Mouse (Mus musculus) limb, embryonic 13.5 days (tissue): ENCODE data around the gene Tas1r2. TPM values are rescaled to one million over a fixed set of nuclear protein-coding genes. Genes with fewer than 3 reads are reported as not detected.

Experiments used
- ATAC-seq: fragments of 200-750 bp; cut with Nextera tagmentation; 2 replicates; pipeline ENCODE4 v1.8.0; 2017; ENCODE audit warnings: low read depth, moderate number of reproducible peaks, moderate TSS enrichment; ENCODE audit not compliant: low FRiP score
- H3K27ac ChIP-seq: fragments of 300-500 bp; sonication (generic); 2 replicates; pipeline ENCODE4 v1.5.1; 2015; ENCODE audit warnings: inconsistent platforms, mild to moderate bottlenecking, moderate library complexity
- H3K27me3 ChIP-seq: fragments of 300-500 bp; sonication (generic); 2 replicates; pipeline ENCODE4 v1.6.1; 2015; ENCODE audit warnings: mild to moderate bottlenecking, inconsistent platforms
- H3K36me3 ChIP-seq: fragments of 300-500 bp; sonication (generic); 2 replicates; pipeline ENCODE4 v1.6.1; 2015; ENCODE audit warnings: inconsistent platforms, mild to moderate bottlenecking, moderate library complexity
- H3K4me1 ChIP-seq: fragments of 300-500 bp; sonication (generic); 2 replicates; pipeline ENCODE4 v1.6.1; 2015; ENCODE audit warnings: inconsistent platforms
- H3K4me2 ChIP-seq: fragments of 300-500 bp; sonication (generic); replicated peaks from 2 replicates; pipeline ENCODE4 v1.6.1; 2015; ENCODE audit warnings: inconsistent platforms, mild to moderate bottlenecking, moderate library complexity
- H3K4me3 ChIP-seq: fragments of 300-500 bp; sonication (generic); 2 replicates; pipeline ENCODE4 v1.5.1; 2015; ENCODE audit warnings: moderate library complexity, mild to moderate bottlenecking, inconsistent platforms
- H3K9ac ChIP-seq: fragments of 300-500 bp; sonication (generic); 2 replicates; pipeline ENCODE4 v1.6.1; 2015; ENCODE audit warnings: mild to moderate bottlenecking, inconsistent platforms
- H3K9me3 ChIP-seq: fragments of 300-500 bp; sonication (generic); 2 replicates; pipeline ENCODE4 v1.6.1; 2016; ENCODE audit warnings: inconsistent platforms
- WGBS: fragments of 180-500 bp; shearing (Covaris S2); methylation state at CpG from one replicate; pipeline ENCODE4 v1.1.7; 2015; 5-methylcytosine and 5-hydroxymethylcytosine counted together
- polyA plus RNA-seq: library from polyadenylated mRNA; unstranded; fragments of >200 nt; fragmentation: Nextera tagmentation; extraction: Ambion mirVana; gene quantifications from 2 replicates; pipeline ENCODE4 v1.2.1, GENCODE M21; 2015

Gene Tas1r2
- not detected in 2 replicates for polyA plus RNA-seq

- H3K4me2 ChIP-seq = no peak within 1 kb of the TSS
- WGBS = 78% methylated on average over 8 of the region's 8 CpGs
- H3K9me3 ChIP-seq = peaks cover 4% of the 10 kb centered on the region; the same call in 1 of the 2 replicates
- no peak within 1 kb of the TSS for H3K4me3 ChIP-seq
- H3K27ac ChIP-seq = no peak within 1 kb of the TSS
- no peak within 1 kb of the TSS for H3K9ac ChIP-seq
- peaks cover 8% of the 10 kb centered on the region for H3K36me3 ChIP-seq
- H3K27me3 ChIP-seq = no peaks in the 10 kb centered on the region
- H3K4me1 ChIP-seq = no peaks in the 10 kb centered on the region
- ATAC-seq = no peak
These were observed at the start of gene Tas1r2 for GRCm38 (mm10) chr4:139653238-139653637. Tas1r2 (plus strand) TSS chr4:139653538.

GRCm38 (mm10) chr4:139605216-139605615 lies 48.1 kb upstream of the Tas1r2 start:
- Histone ChIP-seq H3K27ac (no peak overlapping the region), H3K4me3 (no peak overlapping the region), H3K4me2 (no peak overlapping the region), H3K9me3 (no peaks in the 10 kb centered on the region), H3K27me3 (no peaks in the 10 kb centered on the region), H3K4me1 (peaks cover 29% of the 10 kb centered on the region), H3K9ac (no peak overlapping the region), H3K36me3 (peaks cover 48% of the 10 kb centered on the region)
- ATAC-seq = no peak
- 84% methylated on average over 11 of the region's 11 CpGs for WGBS

GRCm38 (mm10) chr4:139606732-139607131 lies 46.6 kb upstream of the Tas1r2 start:
- no peak overlapping the region for H3K27ac ChIP-seq

GRCm38 (mm10) chr4:139608975-139609374 lies 44.4 kb upstream of the Tas1r2 start:
- Histone ChIP-seq H3K4me2 (no peak overlapping the region), H3K9me3 (no peaks in the 10 kb centered on the region), H3K4me3 (no peak overlapping the region), H3K9ac (no peak overlapping the region), H3K27me3 (no peaks in the 10 kb centered on the region), H3K36me3 (peaks cover 65% of the 10 kb centered on the region), H3K4me1 (peaks cover 5% of the 10 kb centered on the region; the same call in 1 of the 2 replicates), H3K27ac (no peak overlapping the region)
- no peak for ATAC-seq
- WGBS = 71% methylated on average over 4 of the region's 4 CpGs

More at GRCm38 (mm10) chr4:139606732-139607131, 46.6 kb upstream of the Tas1r2 start:
- no peaks in the 10 kb centered on the region for H3K27me3 ChIP-seq
- no peak overlapping the region for H3K4me3 ChIP-seq
- H3K36me3 ChIP-seq = peaks cover 50% of the 10 kb centered on the region
- H3K4me2 ChIP-seq = no peak overlapping the region
- 90% methylated on average over 5 of the region's 5 CpGs for WGBS
- H3K4me1 ChIP-seq = peaks cover 20% of the 10 kb centered on the region
- ATAC-seq = no peak
- H3K9ac ChIP-seq = no peak overlapping the region
- no peaks in the 10 kb centered on the region for H3K9me3 ChIP-seq

GRCm38 (mm10) chr4:139610954-139611353 lies 42.4 kb upstream of the Tas1r2 start:
- Histone ChIP-seq H3K36me3 (peaks cover 64% of the 10 kb centered on the region), H3K9me3 (no peaks in the 10 kb centered on the region), H3K4me2 (no peak overlapping the region), H3K9ac (no peak overlapping the region), H3K4me3 (no peak overlapping the region), H3K27ac (no peak overlapping the region), H3K27me3 (no peaks in the 10 kb centered on the region), H3K4me1 (peaks cover 6% of the 10 kb centered on the region; the same call in 1 of the 2 replicates)
- no peak for ATAC-seq
- 60% methylated on average over 6 of the region's 6 CpGs for WGBS

- H3K4me1 ChIP-seq = peaks cover 10% of the 10 kb centered on the region; the same call in 1 of the 2 replicates
- peak overlapping the region; percentile 53; the same call in 1 of the 2 replicates for H3K9ac ChIP-seq
- peak overlapping the region; percentile 60 for H3K4me2 ChIP-seq
- peak; percentile 78; the same call in 1 of the 2 replicates for ATAC-seq
- H3K36me3 ChIP-seq = peaks cover 58% of the 10 kb centered on the region
- 1% methylated on average over 10 of the region's 10 CpGs for WGBS
- H3K4me3 ChIP-seq = peak overlapping the region; percentile 30
- H3K9me3 ChIP-seq = no peaks in the 10 kb centered on the region
- H3K27ac ChIP-seq = no peak overlapping the region
- H3K27me3 ChIP-seq = no peaks in the 10 kb centered on the region
These were observed 41.8 kb upstream of the Tas1r2 start for GRCm38 (mm10) chr4:139611542-139611953.

- H3K27ac ChIP-seq = no peak overlapping the region
- 88% methylated on average over 21 of the region's 21 CpGs for WGBS
- peaks cover 41% of the 10 kb centered on the region for H3K36me3 ChIP-seq
- no peak for ATAC-seq
- no peaks in the 10 kb centered on the region for H3K9me3 ChIP-seq
- H3K27me3 ChIP-seq = no peaks in the 10 kb centered on the region
- no peak overlapping the region for H3K9ac ChIP-seq
- peaks cover 15% of the 10 kb centered on the region for H3K4me1 ChIP-seq
- no peak overlapping the region for H3K4me2 ChIP-seq
- H3K4me3 ChIP-seq = no peak overlapping the region
These were observed 38.6 kb upstream of the Tas1r2 start for GRCm38 (mm10) chr4:139614524-139615260.

- 0 out of 2 replicates have a peak overlapping the region, but pooled peaks have one; percentile 44 for H3K27ac ChIP-seq
- H3K4me1 ChIP-seq = peaks cover 9% of the 10 kb centered on the region
- H3K4me3 ChIP-seq = peak overlapping the region; percentile 37
- ATAC-seq = 0 out of 2 replicates have a peak, but pooled peaks have one; percentile 80
- peak overlapping the region; percentile 59 for H3K4me2 ChIP-seq
- WGBS = 12% methylated on average over 24 of the region's 24 CpGs
- H3K27me3 ChIP-seq = no peaks in the 10 kb centered on the region
- H3K9ac ChIP-seq = peak overlapping the region; percentile 40
- H3K36me3 ChIP-seq = peaks cover 36% of the 10 kb centered on the region
- H3K9me3 ChIP-seq = no peaks in the 10 kb centered on the region
These were observed 36.9 kb upstream of the Tas1r2 start for GRCm38 (mm10) chr4:139616276-139617000.

- no peak for ATAC-seq
- H3K4me2 ChIP-seq = peak overlapping the region; percentile 59
- peak overlapping the region; percentile 40 for H3K9ac ChIP-seq
- H3K9me3 ChIP-seq = no peaks in the 10 kb centered on the region
- H3K4me3 ChIP-seq = peak overlapping the region; percentile 37; the same call in 1 of the 2 replicates
- 65% methylated on average over 3 of the region's 3 CpGs for WGBS
- peaks cover 36% of the 10 kb centered on the region for H3K36me3 ChIP-seq
- H3K27ac ChIP-seq = no peak overlapping the region
- peaks cover 14% of the 10 kb centered on the region for H3K4me1 ChIP-seq
- H3K27me3 ChIP-seq = no peaks in the 10 kb centered on the region
These were observed 36.4 kb upstream of the Tas1r2 start for GRCm38 (mm10) chr4:139617001-139617364.

GRCm38 (mm10) chr4:139619765-139620164 lies 33.6 kb upstream of the Tas1r2 start:
- Histone ChIP-seq H3K36me3 (peaks cover 13% of the 10 kb centered on the region), H3K27me3 (no peaks in the 10 kb centered on the region), H3K27ac (no peak overlapping the region), H3K9ac (no peak overlapping the region), H3K9me3 (no peaks in the 10 kb centered on the region), H3K4me2 (no peak overlapping the region), H3K4me3 (no peak overlapping the region), H3K4me1 (peaks cover 32% of the 10 kb centered on the region)
- 76% methylated on average over 6 of the region's 6 CpGs for WGBS
- no peak for ATAC-seq

- peak; percentile 100 for ATAC-seq
- H3K27me3 ChIP-seq = no peaks in the 10 kb centered on the region
- H3K9me3 ChIP-seq = no peaks in the 10 kb centered on the region
- peak within 1 kb of the TSS; percentile 79 for H3K4me3 ChIP-seq
- H3K9ac ChIP-seq = peak within 1 kb of the TSS; percentile 80
- peak within 1 kb of the TSS; percentile 45 for H3K27ac ChIP-seq
- H3K4me1 ChIP-seq = peaks cover 22% of the 10 kb centered on the region
- peaks cover 1% of the 10 kb centered on the region; the same call in 1 of the 2 replicates for H3K36me3 ChIP-seq
- peak within 1 kb of the TSS; percentile 88 for H3K4me2 ChIP-seq
- WGBS = 1% methylated on average over 31 of the region's 38 CpGs
These were observed 30.7 kb upstream of the Tas1r2 start, which contains the start of gene Aldh4a1 for GRCm38 (mm10) chr4:139622373-139623282. Aldh4a1 (plus strand) TSS chr4:139622866.
